Mouse (Mus musculus): ENCODE data around the gene Ctss.

Ctss gene

DNA sequence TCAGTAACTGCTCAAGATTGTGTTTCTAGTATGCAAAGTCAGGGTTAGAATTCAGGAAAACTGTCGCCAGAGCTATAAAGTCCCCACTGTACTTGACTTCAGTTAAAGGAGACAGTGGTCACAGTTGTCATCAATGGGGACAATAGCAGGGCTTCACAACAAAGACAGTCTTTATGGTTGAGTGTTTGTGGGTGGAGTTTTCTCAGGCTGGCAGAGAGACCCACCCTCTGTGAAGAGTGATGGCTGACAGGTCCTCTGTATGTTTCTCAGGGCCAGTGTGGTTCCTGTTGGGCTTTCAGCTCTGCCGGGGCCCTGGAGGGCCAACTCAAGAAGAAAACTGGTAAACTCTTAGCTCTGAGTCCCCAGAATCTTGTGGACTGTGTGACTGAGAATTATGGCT lies 24.3 kb upstream of the Ctss start:
- TF ChIP-seq CTCF (conservative IDR thresholded peaks at IDR 0.05; ENCODE audit: low read length): no peak
- TF ChIP-seq POU5F1 (IDR thresholded peaks at IDR 0.05; ENCODE audit: borderline replicate concordance, low read length): no peak
- no peak for TF ChIP-seq NANOG (IDR thresholded peaks at IDR 0.05; ENCODE audit: borderline replicate concordance, low read length)
- Histone ChIP-seq H3K36me3 (ENCODE audit: insufficient read depth, low read length) (no peaks in the 10 kb centered on the region), H3K27me3 (ENCODE audit: insufficient read depth, low read length) (no peaks in the 10 kb centered on the region), H3K4me3 (replicated peaks; ENCODE audit: low read length) (no peak overlapping the region), H3K4me1 (replicated peaks; ENCODE audit: low read depth, low read length) (no peaks in the 10 kb centered on the region), H3K9me3 (ENCODE audit: low read length) (no peaks in the 10 kb centered on the region)

- no peak overlapping the region for H3K4me3 ChIP-seq (replicated peaks; ENCODE audit: low read length)
- TF ChIP-seq NANOG (IDR thresholded peaks at IDR 0.05; ENCODE audit: borderline replicate concordance, low read length) (no peak), POU5F1 (IDR thresholded peaks at IDR 0.05; ENCODE audit: borderline replicate concordance, low read length) (no peak), CTCF (conservative IDR thresholded peaks at IDR 0.05; ENCODE audit: low read length) (no peak)
- H3K27me3 ChIP-seq (ENCODE audit: insufficient read depth, low read length): no peaks in the 10 kb centered on the region
- 0 out of 2 replicates have a peak, but pooled peaks cover 3% of the 10 kb centered on the region for H3K4me1 ChIP-seq (replicated peaks; ENCODE audit: low read depth, low read length)
- no peaks in the 10 kb centered on the region for H3K36me3 ChIP-seq (ENCODE audit: insufficient read depth, low read length)
- H3K9me3 ChIP-seq (ENCODE audit: low read length): no peaks in the 10 kb centered on the region
Measured at GRCm38 (mm10) chr3:95509348-95509747, 17.2 kb upstream of the Ctss start.

DNA sequence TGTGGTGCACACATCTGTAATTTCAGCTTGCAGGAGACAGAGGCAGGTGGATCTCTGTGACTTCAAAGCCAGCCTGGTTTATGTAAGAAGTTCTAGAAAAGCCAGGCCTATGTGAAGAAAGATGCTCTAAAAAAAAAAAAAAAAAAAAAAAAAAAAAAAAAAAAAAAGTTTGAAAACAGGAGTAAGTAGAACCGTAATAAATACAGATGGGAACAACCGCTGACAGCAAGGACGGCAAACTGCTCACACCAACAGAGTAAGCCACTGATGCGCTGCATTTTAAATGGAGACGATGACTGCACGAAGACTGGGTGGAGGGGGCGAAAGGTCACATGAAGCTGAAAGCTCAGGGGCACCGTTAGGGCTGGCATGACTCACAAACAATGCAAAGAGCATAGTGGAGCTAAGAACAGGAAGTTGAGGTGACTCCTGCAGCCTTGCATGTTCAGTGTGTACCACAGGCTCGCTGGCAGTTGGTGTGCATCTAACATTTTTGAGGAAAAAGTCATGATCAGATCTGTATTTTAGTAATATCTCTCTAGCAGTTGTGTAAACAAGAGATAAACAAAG lies 14.9 kb upstream of the Ctss start:
- Histone ChIP-seq H3K27me3 (ENCODE audit: insufficient read depth, low read length) (no peaks in the 10 kb centered on the region), H3K9me3 (ENCODE audit: low read length) (no peaks in the 10 kb centered on the region), H3K36me3 (ENCODE audit: insufficient read depth, low read length) (no peaks in the 10 kb centered on the region), H3K4me3 (replicated peaks; ENCODE audit: low read length) (no peak overlapping the region), H3K4me1 (replicated peaks; ENCODE audit: low read depth, low read length) (0 out of 2 replicates have a peak, but pooled peaks cover 4% of the 10 kb centered on the region)
- TF ChIP-seq NANOG (IDR thresholded peaks at IDR 0.05; ENCODE audit: borderline replicate concordance, low read length): no peak
- TF ChIP-seq POU5F1 (IDR thresholded peaks at IDR 0.05; ENCODE audit: borderline replicate concordance, low read length): no peak
- no peak for TF ChIP-seq CTCF (conservative IDR thresholded peaks at IDR 0.05; ENCODE audit: low read length)

- Histone ChIP-seq H3K4me1 (replicated peaks; ENCODE audit: low read depth, low read length) (peaks cover 33% of the 10 kb centered on the region), H3K4me3 (replicated peaks; ENCODE audit: low read length) (no peak overlapping the region), H3K27me3 (ENCODE audit: insufficient read depth, low read length) (no peaks in the 10 kb centered on the region), H3K36me3 (ENCODE audit: insufficient read depth, low read length) (no peaks in the 10 kb centered on the region), H3K9me3 (ENCODE audit: low read length) (no peaks in the 10 kb centered on the region)
- TF ChIP-seq CTCF (conservative IDR thresholded peaks at IDR 0.05; ENCODE audit: low read length) (no peak), POU5F1 (IDR thresholded peaks at IDR 0.05; ENCODE audit: borderline replicate concordance, low read length) (no peak), NANOG (IDR thresholded peaks at IDR 0.05; ENCODE audit: borderline replicate concordance, low read length) (no peak)
Measured at GRCm38 (mm10) chr3:95516614-95517041, 10.0 kb upstream of the Ctss start.

- no peak overlapping the region for H3K4me3 ChIP-seq (replicated peaks; ENCODE audit: low read length)
- peaks cover 42% of the 10 kb centered on the region for H3K4me1 ChIP-seq (replicated peaks; ENCODE audit: low read depth, low read length)
Measured at GRCm38 (mm10) chr3:95517493-95517898, 9.1 kb upstream of the Ctss start.

DNA sequence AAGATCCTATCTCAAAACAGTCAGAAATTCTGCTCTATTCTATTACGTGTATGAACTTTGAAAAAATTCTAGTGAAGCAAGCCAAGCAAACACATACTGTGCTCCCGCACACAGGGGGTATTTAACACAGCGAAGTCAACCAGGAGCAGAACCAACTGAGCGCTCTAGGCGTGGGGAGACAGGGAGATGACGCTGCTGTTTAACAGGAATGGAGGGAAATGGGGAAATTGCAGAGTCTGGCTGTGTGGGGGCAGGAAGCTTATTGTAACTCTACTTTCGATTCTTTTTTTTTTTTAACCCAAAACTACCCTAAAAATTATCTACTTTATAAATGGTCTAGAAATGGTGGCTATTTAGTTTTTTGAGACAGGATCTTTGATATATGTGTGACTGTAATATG lies 7.7 kb upstream of the Ctss start:
- Histone ChIP-seq H3K27me3 (ENCODE audit: insufficient read depth, low read length) (no peaks in the 10 kb centered on the region), H3K9me3 (ENCODE audit: low read length) (no peaks in the 10 kb centered on the region), H3K4me3 (replicated peaks; ENCODE audit: low read length) (no peak overlapping the region), H3K4me1 (replicated peaks; ENCODE audit: low read depth, low read length) (peaks cover 48% of the 10 kb centered on the region), H3K36me3 (ENCODE audit: insufficient read depth, low read length) (no peaks in the 10 kb centered on the region)
- TF ChIP-seq POU5F1 (IDR thresholded peaks at IDR 0.05; ENCODE audit: borderline replicate concordance, low read length) (no peak), CTCF (conservative IDR thresholded peaks at IDR 0.05; ENCODE audit: low read length) (no peak), NANOG (IDR thresholded peaks at IDR 0.05; ENCODE audit: borderline replicate concordance, low read length) (no peak)

More at GRCm38 (mm10) chr3:95517493-95517898, 9.1 kb upstream of the Ctss start:
- H3K9me3 ChIP-seq (ENCODE audit: low read length): no peaks in the 10 kb centered on the region
- no peaks in the 10 kb centered on the region for H3K27me3 ChIP-seq (ENCODE audit: insufficient read depth, low read length)
- TF ChIP-seq NANOG (IDR thresholded peaks at IDR 0.05; ENCODE audit: borderline replicate concordance, low read length): no peak
- peak; percentile 100 for TF ChIP-seq CTCF (conservative IDR thresholded peaks at IDR 0.05; ENCODE audit: low read length)
- no peaks in the 10 kb centered on the region for H3K36me3 ChIP-seq (ENCODE audit: insufficient read depth, low read length)

- Histone ChIP-seq H3K27me3 (ENCODE audit: insufficient read depth, low read length) (no peaks in the 10 kb centered on the region), H3K4me3 (replicated peaks; ENCODE audit: low read length) (0 out of 2 replicates have a peak overlapping the region, but pooled peaks have one; percentile 0), H3K4me1 (replicated peaks; ENCODE audit: low read depth, low read length) (peaks cover 45% of the 10 kb centered on the region), H3K36me3 (ENCODE audit: insufficient read depth, low read length) (no peaks in the 10 kb centered on the region), H3K9me3 (ENCODE audit: low read length) (no peaks in the 10 kb centered on the region)
- TF ChIP-seq CTCF (conservative IDR thresholded peaks at IDR 0.05; ENCODE audit: low read length): no peak
- no peak for TF ChIP-seq NANOG (IDR thresholded peaks at IDR 0.05; ENCODE audit: borderline replicate concordance, low read length)
- TF ChIP-seq POU5F1 (IDR thresholded peaks at IDR 0.05; ENCODE audit: borderline replicate concordance, low read length): no peak
Measured at GRCm38 (mm10) chr3:95519315-95519714, 7.3 kb upstream of the Ctss start.

- Histone ChIP-seq H3K27me3 (ENCODE audit: insufficient read depth, low read length) (no peaks in the 10 kb centered on the region), H3K9me3 (ENCODE audit: low read length) (no peaks in the 10 kb centered on the region), H3K4me3 (replicated peaks; ENCODE audit: low read length) (no peak overlapping the region; the same call in 1 of the 2 replicates), H3K36me3 (ENCODE audit: insufficient read depth, low read length) (no peaks in the 10 kb centered on the region), H3K4me1 (replicated peaks; ENCODE audit: low read depth, low read length) (peaks cover 44% of the 10 kb centered on the region)
- no peak for TF ChIP-seq POU5F1 (IDR thresholded peaks at IDR 0.05; ENCODE audit: borderline replicate concordance, low read length)
- no peak for TF ChIP-seq NANOG (IDR thresholded peaks at IDR 0.05; ENCODE audit: borderline replicate concordance, low read length)
- no peak for TF ChIP-seq CTCF (conservative IDR thresholded peaks at IDR 0.05; ENCODE audit: low read length)
Measured at GRCm38 (mm10) chr3:95520100-95520499, 6.5 kb upstream of the Ctss start.

GRCm38 (mm10) chr3:95521168-95521567 lies 5.4 kb upstream of the Ctss start:
- H3K27me3 ChIP-seq (ENCODE audit: insufficient read depth, low read length): no peaks in the 10 kb centered on the region
- no peaks in the 10 kb centered on the region for H3K9me3 ChIP-seq (ENCODE audit: low read length)
- H3K4me1 ChIP-seq (replicated peaks; ENCODE audit: low read depth, low read length): peaks cover 44% of the 10 kb centered on the region
- no peaks in the 10 kb centered on the region for H3K36me3 ChIP-seq (ENCODE audit: insufficient read depth, low read length)
- H3K4me3 ChIP-seq (replicated peaks; ENCODE audit: low read length): no peak overlapping the region
- TF ChIP-seq NANOG (IDR thresholded peaks at IDR 0.05; ENCODE audit: borderline replicate concordance, low read length): no peak
- no peak for TF ChIP-seq POU5F1 (IDR thresholded peaks at IDR 0.05; ENCODE audit: borderline replicate concordance, low read length)
- TF ChIP-seq CTCF (conservative IDR thresholded peaks at IDR 0.05; ENCODE audit: low read length): no peak

Measured in E14TG2a.4 (cell line).